Mouse (Mus musculus) liver, embryonic 16.5 days (tissue): ENCODE results near the gene Zdhhc9. TPM values are rescaled to one million over a fixed set of nuclear protein-coding genes. Genes with fewer than 3 reads are reported as not detected.

Experiments used
- ATAC-seq: fragments of 200-750 bp; cut with Nextera tagmentation; 2 replicates; pipeline ENCODE4 v1.8.0; 2017; ENCODE audit warnings: low read depth, mild to moderate bottlenecking, moderate number of reproducible peaks, moderate library complexity
- H3K27ac ChIP-seq: fragments of 300-500 bp; sonication (generic); 2 replicates; pipeline ENCODE4 v1.5.1; 2014; ENCODE audit warnings: mild to moderate bottlenecking, low read length
- H3K27me3 ChIP-seq: fragments of 300-500 bp; sonication (generic); 2 replicates; pipeline ENCODE4 v1.6.1; 2014; ENCODE audit warnings: low read depth, low read length, mixed read lengths; ENCODE audit not compliant: control insufficient read depth, insufficient read depth
- H3K36me3 ChIP-seq: fragments of 300-500 bp; sonication (generic); 2 replicates; pipeline ENCODE4 v1.6.1; 2014; ENCODE audit warnings: mild to moderate bottlenecking; ENCODE audit not compliant: control insufficient read depth, insufficient read depth
- H3K4me1 ChIP-seq: fragments of 300-500 bp; sonication (generic); 2 replicates; pipeline ENCODE4 v1.6.1; 2014; ENCODE audit warnings: low read depth, low read length, mixed read lengths; ENCODE audit not compliant: control insufficient read depth
- H3K4me2 ChIP-seq: fragments of 300-500 bp; sonication (generic); 2 replicates; pipeline ENCODE4 v1.6.1; 2014; ENCODE audit warnings: low read depth, low read length, mixed read lengths
- H3K4me3 ChIP-seq: fragments of 300-500 bp; sonication (generic); 2 replicates; pipeline ENCODE4 v1.5.1; 2014; ENCODE audit warnings: low read depth, mild to moderate bottlenecking, low read length
- H3K9ac ChIP-seq: fragments of 300-500 bp; sonication (generic); 2 replicates; pipeline ENCODE4 v1.6.1; 2014; ENCODE audit warnings: low read depth, low read length
- H3K9me3 ChIP-seq: fragments of 300-500 bp; sonication (generic); replicated peaks from 2 replicates; pipeline ENCODE4 v1.6.1; 2016; ENCODE audit warnings: low read length; ENCODE audit not compliant: control insufficient read depth
- WGBS: fragments of 180-500 bp; shearing (Covaris S2); extraction: QIAGEN DNeasy Blood & Tissue Kit; methylation state at CpG from one replicate; pipeline ENCODE4 v1.1.7; 2014; ENCODE audit not compliant: insufficient replicate concordance; 5-methylcytosine and 5-hydroxymethylcytosine counted together
- polyA plus RNA-seq: library from polyadenylated mRNA; unstranded; fragments of >200 nt; fragmentation: Nextera tagmentation; extraction: Ambion mirVana; gene quantifications from 2 replicates; pipeline ENCODE4 v1.2.1, GENCODE M21; 2015

The Zdhhc9 gene
- polyA plus RNA-seq, 1 experiment from 2014 or later, result 3.1 TPM

DNA sequence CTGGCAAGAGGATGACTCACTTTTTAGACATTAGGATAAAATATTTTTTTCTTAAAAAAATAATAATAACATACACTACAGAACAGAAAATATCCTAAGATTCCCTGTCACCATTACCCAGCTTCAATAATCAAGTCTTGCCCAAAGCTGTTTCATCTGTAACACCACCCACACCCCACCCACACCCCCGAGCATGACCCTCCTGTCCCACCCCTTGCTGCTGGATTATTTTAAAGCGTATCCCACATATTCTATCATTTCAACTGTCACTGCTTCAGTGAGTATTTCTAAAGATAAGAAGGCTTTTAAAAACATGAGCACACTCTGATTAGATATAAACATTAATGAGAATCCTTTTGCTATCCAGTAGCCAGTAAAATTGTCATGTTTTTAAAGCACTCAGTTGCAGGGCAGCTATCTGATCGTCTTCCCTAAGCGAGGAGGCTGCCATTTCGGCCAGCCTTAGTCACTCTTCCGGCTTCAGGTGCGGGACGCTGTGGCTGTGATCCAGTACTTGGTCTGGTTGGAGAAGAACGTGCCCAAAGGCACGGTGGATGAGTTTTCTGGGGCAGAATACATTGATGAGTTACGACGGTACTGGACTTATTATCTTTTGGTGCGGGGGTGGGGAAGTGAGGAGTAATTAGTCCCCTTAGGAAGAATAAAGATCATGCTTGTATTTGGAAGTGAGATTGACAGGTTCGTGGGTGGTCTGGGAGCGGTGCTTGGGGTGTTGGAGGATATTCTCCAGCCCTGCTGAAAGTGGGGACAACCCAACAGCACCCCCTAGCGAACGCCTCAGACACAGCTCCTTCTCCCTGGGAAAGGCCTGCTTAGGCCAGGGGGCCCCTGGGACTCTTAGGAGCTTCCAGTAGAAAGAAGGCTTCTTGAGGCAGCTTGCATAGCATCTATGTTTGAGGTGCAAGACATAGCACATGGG is 84.3 kb downstream of the Zdhhc9 start:
- peak; percentile 72 for ATAC-seq
- Histone ChIP-seq H3K36me3 (no peaks in the 10 kb centered on the region), H3K27me3 (no peaks in the 10 kb centered on the region), H3K4me3 (peak overlapping the region; percentile 29), H3K9ac (peak overlapping the region; percentile 39; the same call in 1 of the 2 replicates), H3K27ac (no peak overlapping the region), H3K4me1 (no peaks in the 10 kb centered on the region; the same call in 1 of the 2 replicates), H3K9me3 (no peaks in the 10 kb centered on the region), H3K4me2 (peak overlapping the region; percentile 46)
- WGBS, result 18% methylated on average over 17 of the region's 17 CpGs

Other genes with a start within 250 kb of the Zdhhc9 start
- 0.13 and 0.22 TPM in 2 replicates for gene Apln, start 174.0 kb downstream of the Zdhhc9 start, polyA plus RNA-seq
- 0.04 TPM in 1 of 2 replicates, not detected in the other for gene Xpnpep2, start 100.2 kb downstream of the Zdhhc9 start, polyA plus RNA-seq
- 9.6 and 9.7 TPM in 2 replicates for gene Sash3, start 62.4 kb downstream of the Zdhhc9 start, polyA plus RNA-seq
- 5.5 and 6.0 TPM in 2 replicates for gene Utp14a, start 48.0 kb upstream of the Zdhhc9 start, polyA plus RNA-seq
- gene Bcorl1, start 132.5 kb upstream of the Zdhhc9 start, polyA plus RNA-seq, result 2.7 and 3.2 TPM in 2 replicates